Mouse (Mus musculus) olfactory bulb, adult 2 months (tissue): ENCODE results near the gene Natd1. TPM values are rescaled to one million over a fixed set of nuclear protein-coding genes. Genes with fewer than 3 reads are reported as not detected.

Experiments used
- H3K27ac ChIP-seq: fragments of 200-500 bp; 2 replicates; pipeline ENCODE4 v1.5.1; 2012; ENCODE audit warnings: low read depth, low read length; ENCODE audit not compliant: insufficient read depth
- H3K4me1 ChIP-seq: fragments of 200-500 bp; 2 replicates; pipeline ENCODE4 v1.6.1; 2012; ENCODE audit warnings: low read length; ENCODE audit not compliant: control insufficient read depth, insufficient read depth
- H3K4me3 ChIP-seq: fragments of 200-500 bp; 2 replicates; pipeline ENCODE4 v1.5.1; 2012; ENCODE audit warnings: mild to moderate bottlenecking, low read depth, low read length, moderate library complexity; ENCODE audit not compliant: insufficient read depth
- CTCF ChIP-seq: fragments of 200-500 bp; IDR thresholded peaks from 2 replicates; pipeline ENCODE4 v1.5.1; 2012; ENCODE audit warnings: low read depth, mild to moderate bottlenecking, low read length, moderate library complexity; ENCODE audit not compliant: insufficient read depth
- POLR2A ChIP-seq: fragments of 200-500 bp; IDR thresholded peaks from 2 replicates; pipeline ENCODE4 v1.6.1; 2012; ENCODE audit warnings: mild to moderate bottlenecking, low read depth, low read length, moderate library complexity; ENCODE audit not compliant: insufficient read depth
- WGBS: fragments of 180-500 bp; shearing (Covaris S2); methylation state at CpG from one replicate; pipeline ENCODE4 v1.1.7; 2018; 5-methylcytosine and 5-hydroxymethylcytosine counted together
- polyA plus RNA-seq: library from polyadenylated mRNA; stranded (reverse); fragments of >200 nt; gene quantifications from 2 replicates; pipeline ENCODE4 v1.2.4, GENCODE M21; 2012; ENCODE audit warnings: low replicate concordance; ENCODE audit not compliant: missing spikeins, insufficient read depth, insufficient read length

Gene Natd1
- polyA plus RNA-seq, 1 experiment = not detected

- TF ChIP-seq POLR2A (no peak), CTCF (no peak)
- no peak overlapping the region for H3K4me3 ChIP-seq
- no peak overlapping the region for H3K27ac ChIP-seq
- H3K4me1 ChIP-seq = peaks cover 37% of the 10 kb centered on the region
- 92% methylated on average over 2 of the region's 2 CpGs for WGBS
Measured at GRCm38 (mm10) chr11:60934795-60935194, 20.2 kb upstream of the Natd1 start.

- Histone ChIP-seq H3K27ac (no peak overlapping the region), H3K4me1 (peaks cover 37% of the 10 kb centered on the region), H3K4me3 (no peak overlapping the region)
- 78% methylated on average over 10 of the region's 10 CpGs for WGBS
- TF ChIP-seq POLR2A = no peak
- no peak for TF ChIP-seq CTCF
Measured at GRCm38 (mm10) chr11:60933178-60933930, 18.8 kb upstream of the Natd1 start.

- Histone ChIP-seq H3K4me3 (peak overlapping the region; percentile 59), H3K4me1 (peaks cover 39% of the 10 kb centered on the region), H3K27ac (no peak overlapping the region)
- 8% methylated on average over 7 of the region's 7 CpGs for WGBS
- TF ChIP-seq POLR2A (no peak), CTCF (no peak)
Measured at GRCm38 (mm10) chr11:60932503-60933020, 18.0 kb upstream of the Natd1 start.

- no peak within 1 kb of the TSS for H3K27ac ChIP-seq
- no peak for TF ChIP-seq CTCF
- peak; percentile 63; the same call in 1 of the 2 replicates for TF ChIP-seq POLR2A
- under 1% methylated on average over 59 of the region's 59 CpGs for WGBS
- peaks cover 38% of the 10 kb centered on the region for H3K4me1 ChIP-seq
- peak within 1 kb of the TSS; percentile 59 for H3K4me3 ChIP-seq
Measured at GRCm38 (mm10) chr11:60931869-60932481, 17.4 kb upstream of the Natd1 start, which contains the start of gene Map2k3. Map2k3 (plus strand) TSS chr11:60932033.

GRCm38 (mm10) chr11:60931282-60931868, 16.8 kb upstream of the Natd1 start:
- Histone ChIP-seq H3K4me3 (peak overlapping the region; percentile 59), H3K4me1 (peaks cover 38% of the 10 kb centered on the region), H3K27ac (no peak overlapping the region)
- WGBS = 2% methylated on average over 30 of the region's 30 CpGs
- TF ChIP-seq POLR2A (no peak), CTCF (no peak)

- Histone ChIP-seq H3K4me3 (peak overlapping the region; percentile 59), H3K4me1 (peaks cover 38% of the 10 kb centered on the region), H3K27ac (no peak overlapping the region)
- WGBS = 18% methylated on average over 7 of the region's 7 CpGs
- TF ChIP-seq CTCF (no peak), POLR2A (no peak)
Measured at GRCm38 (mm10) chr11:60930724-60931281, 16.3 kb upstream of the Natd1 start.

- no peak for TF ChIP-seq CTCF
- TF ChIP-seq POLR2A = no peak
- H3K4me3 ChIP-seq = peak overlapping the region; percentile 11; the same call in 1 of the 2 replicates
- no peak overlapping the region for H3K27ac ChIP-seq
- under 1% methylated on average over 9 of the region's 9 CpGs for WGBS
- H3K4me1 ChIP-seq = peaks cover 10% of the 10 kb centered on the region
Measured at GRCm38 (mm10) chr11:60927264-60927663, 12.7 kb upstream of the Natd1 start.

- 93% methylated on average over 1 of the region's 1 CpGs for WGBS
- TF ChIP-seq CTCF = no peak
- TF ChIP-seq POLR2A = no peak
- no peak overlapping the region for H3K27ac ChIP-seq
- H3K4me3 ChIP-seq = no peak overlapping the region
- peaks cover 3% of the 10 kb centered on the region for H3K4me1 ChIP-seq
Measured at GRCm38 (mm10) chr11:60924981-60925380, 10.4 kb upstream of the Natd1 start.
